Mouse (Mus musculus): ENCODE measurements at regions not wholly inside any gene's neighbourhood (a gene's known extent, or its start where the extent isn't known, plus 50 kb on each side); places are given as distances from the start of the nearest gene placed in this dataset.

GRCm38 (mm10) chr6:67088741-67089455 is 51.6 kb upstream of the Gadd45a start:
- no peak for TF ChIP-seq ZC3H11A (IDR thresholded peaks at IDR 0.05; ENCODE audit: borderline replicate concordance, low read depth, low read length)
- no peak for TF ChIP-seq ZNF384 (IDR thresholded peaks at IDR 0.05; ENCODE audit: low read depth, low read length)
